Mouse (Mus musculus): ENCODE results near the gene Atg3.

The Atg3 gene

DNA sequence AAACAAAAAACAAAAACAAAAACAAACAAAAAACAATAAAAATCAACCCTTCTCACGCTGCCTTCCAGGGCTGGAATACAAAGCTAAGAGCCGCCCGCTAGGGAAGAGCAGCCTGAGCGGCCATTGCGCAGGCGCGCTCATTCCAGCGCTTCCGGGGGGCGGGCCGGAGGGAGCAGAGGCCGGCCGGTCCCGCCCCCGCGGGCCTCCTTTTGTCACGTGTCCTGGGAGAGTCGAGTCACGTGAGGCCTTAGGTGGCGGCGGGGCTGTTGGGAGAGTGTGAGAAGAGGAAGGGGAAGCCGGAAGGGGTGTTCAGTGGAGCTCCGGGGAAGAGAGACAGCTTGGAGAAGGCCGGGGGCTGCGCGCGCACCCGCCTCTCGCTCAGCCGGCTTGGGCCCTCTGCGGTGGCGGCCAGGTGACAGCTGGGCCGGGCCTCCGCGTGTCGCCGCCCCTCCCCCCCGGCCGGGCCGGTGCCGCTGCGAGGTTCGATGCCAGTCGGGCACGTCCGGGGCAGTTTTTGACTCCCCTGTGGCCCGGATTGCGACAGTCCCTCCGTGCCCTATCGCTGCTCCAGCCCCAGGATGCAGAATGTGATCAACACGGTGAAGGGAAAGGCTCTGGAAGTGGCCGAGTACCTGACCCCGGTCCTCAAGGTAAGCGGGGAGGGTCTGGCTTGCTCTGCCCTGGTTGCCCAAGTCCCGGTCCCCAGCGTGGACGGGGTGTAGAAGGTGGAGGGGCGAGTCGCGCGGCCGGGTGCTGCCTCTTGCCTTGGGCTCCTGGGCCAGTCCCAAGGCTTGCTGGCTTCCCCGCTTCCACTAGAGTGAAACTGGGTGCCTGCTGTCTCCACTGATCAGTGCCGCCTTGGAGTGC, at the start of gene Atg3, which contains the start of gene Slc35a5:
Gene Atg3 (plus strand): TSS at position 264 of the 867 bp plus-strand sequence.
Gene Slc35a5 (minus strand): TSS at position 185 of the 867 bp plus-strand sequence.
- peak; percentile 97 for DNase-seq (ENCODE audit: low read depth, low spot score)

GRCm38 (mm10) chr16:45110498-45110897, 48.1 kb upstream of the Atg3 start:
- DNase-seq (ENCODE audit: low read depth, low spot score), result no peak

- DNase-seq (ENCODE audit: low read depth, low spot score), result no peak
Measured at GRCm38 (mm10) chr16:45117200-45117599, 41.4 kb upstream of the Atg3 start.

GRCm38 (mm10) chr16:45118760-45119159, 39.8 kb upstream of the Atg3 start:
- DNase-seq (ENCODE audit: low read depth, low spot score), result no peak

GRCm38 (mm10) chr16:45120844-45121425, 37.6 kb upstream of the Atg3 start:
- no peak for DNase-seq (ENCODE audit: low read depth, low spot score)

DNA sequence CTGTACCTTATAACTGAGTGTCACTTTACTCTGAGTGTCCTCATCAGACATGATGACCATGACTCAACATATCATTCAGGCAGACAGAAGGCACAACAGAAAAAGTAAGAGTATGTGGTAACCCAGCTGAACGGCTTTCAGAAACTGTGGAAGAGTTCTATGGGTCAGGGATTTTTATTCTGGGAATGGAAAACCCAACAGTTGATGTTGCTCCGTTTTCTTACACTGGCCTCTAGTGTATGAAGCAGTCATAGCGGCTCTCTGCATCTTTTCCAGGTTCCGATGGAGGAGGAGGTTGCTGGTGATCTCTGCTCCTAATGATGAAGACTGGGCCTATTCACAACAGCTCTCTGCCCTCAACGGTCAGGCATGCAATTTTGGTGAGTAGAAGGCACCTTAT, 36.0 kb upstream of the Atg3 start:
- no peak for DNase-seq (ENCODE audit: low read depth, low spot score)

DNA sequence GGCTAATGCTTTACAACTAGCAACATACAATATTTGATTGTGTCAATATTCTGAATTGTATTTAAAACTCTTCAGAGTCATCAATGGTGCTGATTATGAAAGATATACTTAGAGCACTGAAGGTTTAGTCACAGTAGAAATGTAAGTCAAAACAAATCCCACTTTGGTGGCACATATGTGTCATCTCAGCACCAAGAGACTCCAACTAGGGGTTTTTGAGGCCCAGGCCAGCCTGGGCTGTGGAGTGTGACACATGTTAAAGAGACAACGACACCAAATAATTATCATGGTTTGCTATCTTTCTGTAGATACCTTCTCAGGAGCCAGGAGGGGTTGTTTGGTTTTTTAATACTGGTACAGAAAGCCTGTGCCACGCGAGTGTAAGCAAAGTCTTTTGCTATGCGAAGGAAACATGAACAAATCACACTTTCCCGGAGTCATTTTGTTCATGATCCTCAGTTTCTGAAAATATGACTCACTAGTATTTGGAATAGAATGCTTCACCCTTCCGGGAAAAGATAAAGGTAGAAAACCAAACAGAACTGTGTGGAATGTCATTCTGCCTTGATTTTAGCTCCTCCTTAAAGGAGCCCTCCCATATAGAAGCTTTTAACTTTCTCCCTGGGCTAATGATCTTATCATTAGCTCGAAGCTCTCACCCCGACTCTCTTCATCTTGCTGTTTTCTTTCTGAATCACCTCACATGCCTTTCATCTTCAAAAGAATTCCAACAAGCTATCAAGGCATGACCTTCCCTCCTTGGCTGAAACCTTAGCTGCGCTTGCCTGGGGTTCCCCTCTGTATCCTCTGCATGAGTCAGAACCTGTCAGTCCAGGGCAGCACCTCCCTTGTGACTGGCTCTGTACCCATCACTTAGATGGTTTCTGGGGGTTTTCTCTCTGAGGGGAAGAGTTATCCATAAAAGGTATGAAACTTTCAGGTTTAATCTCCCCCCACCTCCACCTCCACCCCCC, 34.1 kb upstream of the Atg3 start:
- peak; percentile 49 for DNase-seq (ENCODE audit: low read depth, low spot score)

DNA sequence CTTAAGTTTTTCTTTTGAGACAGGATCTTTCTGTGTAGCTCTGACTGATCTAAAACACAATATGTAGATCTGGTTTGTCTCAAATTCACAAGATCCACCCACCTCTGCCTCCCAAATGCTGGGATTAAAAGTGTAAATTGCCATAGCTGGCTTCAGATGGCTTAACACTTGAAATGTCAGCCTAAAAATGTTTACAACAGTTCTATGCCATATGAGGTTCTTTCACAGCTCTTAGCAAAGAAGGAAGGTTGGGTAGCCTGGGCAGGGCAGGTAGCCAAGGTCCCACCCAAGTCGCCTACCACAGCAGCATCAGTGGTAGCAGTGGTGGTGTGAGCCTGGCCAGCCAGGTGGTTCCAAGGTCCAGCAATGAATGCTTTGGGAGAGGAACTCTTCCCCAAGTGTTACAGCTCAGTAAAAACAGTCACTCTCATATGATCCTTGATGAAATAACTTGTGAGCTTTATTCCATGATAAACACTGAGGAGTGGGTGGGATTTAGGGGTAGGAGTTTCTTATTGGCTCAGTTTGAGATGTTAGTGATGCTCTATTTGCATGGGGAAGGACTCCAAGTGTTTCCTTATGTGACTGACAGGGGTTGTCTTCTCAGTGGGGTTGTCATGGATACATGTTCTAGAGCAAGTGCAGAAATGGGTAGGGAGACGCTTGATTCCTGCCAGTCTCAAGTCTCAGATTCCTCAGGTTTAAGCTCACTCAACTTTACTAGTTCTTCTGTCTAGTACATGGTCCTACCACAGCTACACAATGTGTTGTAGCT, 30.5 kb upstream of the Atg3 start:
- no peak for DNase-seq (ENCODE audit: low read depth, low spot score)

DNA sequence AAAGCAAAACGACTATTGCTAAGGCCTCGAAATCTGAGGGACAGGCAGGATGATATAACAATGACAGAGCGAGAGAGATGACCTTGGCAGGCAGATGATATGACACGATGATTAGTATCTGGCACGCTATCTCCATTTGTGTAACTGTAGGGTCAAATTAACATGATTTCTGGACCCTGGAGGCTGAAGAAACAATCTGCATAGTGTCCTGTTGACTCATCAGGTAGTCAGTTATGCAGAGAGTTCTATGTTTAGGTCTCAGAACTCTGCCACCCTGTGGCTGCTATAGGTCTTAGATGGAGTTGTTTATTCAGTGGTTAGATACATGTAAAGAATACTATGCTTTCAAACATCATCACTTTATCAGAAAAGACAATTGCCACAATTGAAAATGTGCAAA, 16.9 kb upstream of the Atg3 start:
- peak; percentile 41 for DNase-seq (ENCODE audit: low read depth, low spot score)

- DNase-seq (ENCODE audit: low read depth, low spot score), result no peak
Measured at GRCm38 (mm10) chr16:45142565-45142964, 16.0 kb upstream of the Atg3 start.

- DNase-seq (ENCODE audit: low read depth, low spot score), result no peak
Measured at GRCm38 (mm10) chr16:45145119-45145518, 13.5 kb upstream of the Atg3 start.

DNA sequence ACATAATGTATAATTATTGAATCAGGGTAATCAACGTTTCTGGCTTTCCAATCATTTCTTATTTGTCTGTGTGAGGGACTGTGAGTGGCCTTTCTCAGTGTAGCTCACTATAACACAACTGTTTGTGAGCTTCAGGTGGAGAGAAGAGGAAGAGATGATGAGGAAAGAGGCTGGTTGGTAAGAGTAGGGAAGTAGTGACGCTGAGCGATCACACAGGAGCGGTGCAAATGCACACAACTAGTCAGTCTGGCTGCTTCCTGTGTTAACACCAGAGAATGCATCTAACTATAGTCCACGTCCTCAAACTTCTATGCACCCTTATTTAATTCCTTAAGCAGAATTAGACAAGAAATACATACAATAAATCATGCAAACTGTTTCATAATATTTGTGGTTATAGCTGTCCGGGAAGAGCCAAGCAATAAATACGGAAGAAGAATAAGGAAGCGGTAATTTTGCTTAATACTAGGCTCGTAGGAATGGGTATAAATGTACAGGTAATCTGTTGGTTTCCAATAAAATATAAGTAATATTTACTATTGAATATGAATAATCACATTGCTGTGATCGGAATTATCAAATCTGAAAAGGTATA, 10.0 kb upstream of the Atg3 start:
- no peak for DNase-seq (ENCODE audit: low read depth, low spot score)

GRCm38 (mm10) chr16:45154741-45155250, 3.8 kb upstream of the Atg3 start:
- DNase-seq (ENCODE audit: low read depth, low spot score), result no peak

DNA sequence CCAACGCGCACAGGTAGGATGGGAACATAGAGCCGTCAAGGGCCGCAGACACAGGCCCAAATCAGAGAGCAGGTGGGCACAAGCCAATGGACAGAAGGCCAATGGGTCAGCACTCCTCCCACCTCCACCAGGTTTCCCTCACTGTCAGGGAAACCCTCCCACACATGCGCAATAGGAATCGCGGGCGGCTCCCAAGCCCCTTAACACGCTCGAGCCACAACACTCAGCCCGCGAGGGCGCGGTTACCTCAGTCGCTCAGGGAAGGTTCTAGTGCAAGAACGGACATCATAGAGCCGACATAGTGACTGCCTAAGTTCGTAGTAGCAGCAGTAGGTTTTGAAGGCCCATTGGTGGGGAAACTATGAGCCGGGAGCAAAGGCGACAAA, 456 bp upstream of the Atg3 start:
- no peak for DNase-seq (ENCODE audit: low read depth, low spot score)

DNA sequence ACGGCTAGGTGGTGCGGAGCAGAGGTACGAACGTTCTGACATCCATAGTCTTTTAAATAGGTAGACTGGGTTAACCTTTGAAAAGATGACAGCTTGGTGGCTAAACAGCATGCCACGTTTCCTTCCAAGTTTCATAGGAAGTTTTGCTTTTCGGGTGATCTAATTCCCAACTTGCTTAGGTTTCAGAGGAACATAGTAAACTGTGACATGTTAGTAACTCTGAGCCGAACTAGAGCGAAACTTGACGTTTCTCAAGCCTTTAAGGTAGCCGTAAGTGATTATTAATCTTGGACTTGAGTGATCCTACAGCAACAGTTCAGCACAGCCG, 768 bp downstream of the Atg3 start:
- no peak for DNase-seq (ENCODE audit: low read depth, low spot score)

- no peak for DNase-seq (ENCODE audit: low read depth, low spot score)
Measured at GRCm38 (mm10) chr16:45178552-45178951, 20.0 kb downstream of the Atg3 start.

DNA sequence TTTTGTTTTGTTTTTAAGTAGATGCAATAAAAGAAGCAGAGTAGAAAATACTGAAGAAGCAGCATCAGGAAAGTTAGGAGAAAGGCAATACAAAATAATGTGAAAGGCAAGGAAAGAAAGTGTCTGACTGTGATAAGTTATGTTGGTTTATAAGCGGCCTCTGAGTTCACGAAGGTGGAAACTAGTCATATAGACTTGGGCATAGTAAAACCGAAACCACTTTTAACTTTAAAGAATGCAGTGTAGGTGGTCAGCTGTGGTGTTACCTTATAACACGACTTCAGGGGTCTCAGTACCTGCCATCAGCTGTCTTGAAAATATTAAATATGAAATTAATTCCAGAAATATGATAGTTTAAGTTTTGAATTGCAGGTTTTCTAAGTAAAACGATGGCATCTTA, 23.2 kb downstream of the Atg3 start:
- no peak for DNase-seq (ENCODE audit: low read depth, low spot score)

- DNase-seq (ENCODE audit: low read depth, low spot score), result peak; percentile 87
Measured at GRCm38 (mm10) chr16:45192613-45193012, 34.0 kb downstream of the Atg3 start.

DNA sequence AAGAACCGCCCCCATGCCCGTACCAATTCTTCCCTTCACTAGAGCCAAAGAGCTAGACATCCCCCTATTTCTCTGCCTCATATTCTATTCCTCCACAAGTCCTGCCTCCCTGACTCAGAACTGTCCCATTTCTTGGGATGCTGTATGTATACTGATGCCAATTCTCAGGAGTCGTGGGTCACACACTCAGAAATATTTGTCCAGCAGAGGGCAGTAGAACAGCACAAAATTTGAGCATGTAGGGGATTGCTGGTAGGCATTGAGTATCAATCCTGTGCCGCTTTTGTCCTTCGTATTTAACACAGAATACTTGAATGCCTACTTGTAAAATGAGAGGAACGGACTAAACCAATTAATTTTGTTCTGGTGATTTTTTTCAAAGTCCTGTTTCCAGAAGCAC, 38.2 kb downstream of the Atg3 start:
- peak; percentile 88 for DNase-seq (ENCODE audit: low read depth, low spot score)

- DNase-seq (ENCODE audit: low read depth, low spot score), result no peak
Measured at GRCm38 (mm10) chr16:45201395-45201794, 42.8 kb downstream of the Atg3 start.

DNA sequence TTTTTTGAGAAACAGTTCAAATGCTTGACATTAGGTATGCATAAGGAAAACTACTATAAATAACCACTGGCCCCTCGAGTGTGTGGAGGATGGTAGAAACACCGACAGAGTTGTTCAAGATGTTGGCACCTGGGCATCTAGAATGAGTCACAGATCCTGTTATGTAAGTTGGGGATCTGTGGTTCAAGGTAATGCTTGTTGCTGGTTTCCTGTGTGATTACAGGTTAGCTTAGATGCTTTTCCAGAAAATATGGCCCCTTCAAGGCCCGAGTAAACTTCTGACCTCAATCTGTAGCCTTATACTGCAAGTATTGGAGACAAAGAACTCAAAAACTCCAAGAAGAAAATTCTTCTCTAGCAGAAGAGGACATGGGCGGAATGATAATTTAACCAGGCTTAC, 45.9 kb downstream of the Atg3 start:
- DNase-seq (ENCODE audit: low read depth, low spot score), result no peak

All from CD4-positive, CD25-positive, alpha-beta regulatory T cell, adult 2 months (primary cell).